Mouse (Mus musculus) myocyte (in vitro differentiated cells): ENCODE measurements around the gene Cyp2d40. TPM values are rescaled to one million over a fixed set of nuclear protein-coding genes. Genes with fewer than 3 reads are reported as not detected.

Source experiments
- H3K27me3 ChIP-seq: one replicate; pipeline ENCODE4 v1.6.1; 2011; ENCODE audit not compliant: control insufficient read depth, insufficient read depth, insufficient read length
- H3K36me3 ChIP-seq: one replicate; pipeline ENCODE4 v1.6.1; 2011; ENCODE audit not compliant: control insufficient read depth, insufficient read depth
- H3K4me2 ChIP-seq: one replicate; pipeline ENCODE4 v1.6.1; 2011; ENCODE audit warnings: low read depth, control low read depth
- H3K4me3 ChIP-seq: one replicate; pipeline ENCODE4 v1.5.1; 2011; ENCODE audit warnings: mild to moderate bottlenecking, control low read depth, moderate library complexity
- H3K79me2 ChIP-seq: one replicate; pipeline ENCODE4 v1.6.1; 2011; ENCODE audit not compliant: control insufficient read depth, insufficient read depth
- H3ac ChIP-seq: one replicate; pipeline ENCODE4 v1.6.1; 2011; ENCODE audit not compliant: control insufficient read depth, insufficient read length
- CEBPB ChIP-seq: IDR thresholded peaks from 2 replicates; pipeline ENCODE4 v1.6.1; 2011; ENCODE audit warnings: mild to moderate bottlenecking, moderate library complexity; ENCODE audit not compliant: poor library complexity, insufficient read depth, severe bottlenecking
- E2F4 ChIP-seq: IDR thresholded peaks from one replicate; pipeline ENCODE4 v1.6.1; 2011; ENCODE audit warnings: mild to moderate bottlenecking, control low read depth, moderate library complexity; ENCODE audit not compliant: insufficient read depth
- MAX ChIP-seq: IDR thresholded peaks from one replicate; pipeline ENCODE4 v1.6.1; 2011; ENCODE audit warnings: low read depth, mild to moderate bottlenecking, control low read depth
- MYOD1 ChIP-seq, 3 experiments: IDR thresholded peaks; one replicate each; pipeline ENCODE4 v1.6.1; 2011; ENCODE audit warnings: control low read depth in 2 of 3, low read depth in 2 of 3, mild to moderate bottlenecking in 2 of 3, moderate library complexity in 1 of 3; ENCODE audit not compliant: insufficient read length in 2 of 3, control insufficient read depth in 1 of 3
- MYOG ChIP-seq, 3 experiments: IDR thresholded peaks; one replicate each; pipeline ENCODE4 v1.6.1; 2011; ENCODE audit warnings: control low read depth in 2 of 3, low read depth in 2 of 3, mild to moderate bottlenecking in 2 of 3; ENCODE audit not compliant: insufficient read length in 2 of 3, control insufficient read depth in 1 of 3, insufficient read depth in 1 of 3
- POLR2A ChIP-seq: IDR thresholded peaks from one replicate; pipeline ENCODE4 v1.6.1; 2011; ENCODE audit warnings: low read depth, mild to moderate bottlenecking, control low read depth, moderate library complexity; ENCODE audit not compliant: insufficient read length
- POLR2AphosphoS2 ChIP-seq: IDR thresholded peaks from one replicate; pipeline ENCODE4 v1.6.1; 2011; ENCODE audit warnings: low read depth, control low read depth; ENCODE audit not compliant: insufficient read length
- REST ChIP-seq: IDR thresholded peaks from one replicate; pipeline ENCODE4 v1.6.1; 2011; ENCODE audit warnings: mild to moderate bottlenecking, control low read depth, moderate library complexity; ENCODE audit not compliant: insufficient read depth, insufficient read length
- SRF ChIP-seq: IDR thresholded peaks from one replicate; pipeline ENCODE4 v1.6.1; 2011; ENCODE audit warnings: low read depth; ENCODE audit not compliant: control insufficient read depth, insufficient read length
- TCF12 ChIP-seq: IDR thresholded peaks from one replicate; pipeline ENCODE4 v1.6.1; 2011; ENCODE audit warnings: mild to moderate bottlenecking, control low read depth; ENCODE audit not compliant: poor library complexity, insufficient read depth, severe bottlenecking
- TCF3 ChIP-seq: IDR thresholded peaks from one replicate; pipeline ENCODE4 v1.6.1; 2011; ENCODE audit warnings: low read depth, control low read depth; ENCODE audit not compliant: insufficient read length
- USF1 ChIP-seq: IDR thresholded peaks from one replicate; pipeline ENCODE4 v1.6.1; 2011; ENCODE audit warnings: low read depth, mild to moderate bottlenecking, control low read depth, moderate library complexity
- polyA plus RNA-seq: library from polyadenylated mRNA; unstranded; fragments of >200 nt; fragmentation: generic; extraction: Trizol; gene quantifications from one replicate; pipeline ENCODE4 v1.2.1, GENCODE M21; 2012; ENCODE audit warnings: missing spikeins

Cyp2d40 gene
- not detected for polyA plus RNA-seq

DNA sequence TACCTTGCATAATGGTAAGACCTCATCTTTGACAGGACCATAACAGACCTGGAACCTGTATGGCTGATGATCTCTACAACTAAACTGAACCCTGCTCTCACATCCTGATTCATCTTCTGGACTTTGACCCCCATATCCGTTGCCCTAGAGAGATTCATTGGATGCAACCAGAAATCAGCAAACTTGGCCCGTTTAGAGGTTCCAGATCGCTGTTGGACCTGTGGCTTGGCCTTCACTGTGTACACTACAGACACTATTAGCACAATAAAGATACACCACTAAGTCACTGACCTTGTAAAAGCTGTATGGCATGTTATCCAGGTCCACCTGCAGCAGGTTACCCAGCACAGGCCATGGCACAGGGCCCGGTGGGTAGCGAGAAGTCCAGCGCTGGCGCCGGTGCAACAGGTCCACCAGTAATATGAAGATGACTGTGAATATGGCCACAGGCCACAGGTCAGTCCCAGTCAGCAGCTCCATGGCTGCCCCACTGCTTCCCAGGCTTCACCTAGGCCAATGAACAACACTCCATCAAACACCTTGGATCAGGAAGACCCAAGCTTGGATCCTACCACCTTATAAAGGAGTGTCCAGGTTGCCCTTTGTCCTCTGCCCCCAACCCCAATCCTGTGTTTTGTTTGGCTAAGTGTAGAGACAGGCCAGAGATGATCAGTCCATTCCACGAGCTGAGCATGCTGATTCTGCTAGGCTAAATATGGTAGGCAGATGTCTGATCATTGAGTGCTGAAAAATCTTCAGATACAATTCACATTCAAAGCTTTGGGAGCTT lies at the start of gene Cyp2d40:
TSS of gene Cyp2d40 (minus strand) at position 553 of the 790 bp plus-strand sequence.
- Histone ChIP-seq H3K4me3 (no peak within 1 kb of the TSS), H3K27me3 (no peaks in the 10 kb centered on the region), H3K4me2 (no peak within 1 kb of the TSS), H3K79me2 (no peaks in the 10 kb centered on the region), H3ac (no peak within 1 kb of the TSS), H3K36me3 (no peaks in the 10 kb centered on the region)
- TF ChIP-seq TCF12 = no peak

DNA sequence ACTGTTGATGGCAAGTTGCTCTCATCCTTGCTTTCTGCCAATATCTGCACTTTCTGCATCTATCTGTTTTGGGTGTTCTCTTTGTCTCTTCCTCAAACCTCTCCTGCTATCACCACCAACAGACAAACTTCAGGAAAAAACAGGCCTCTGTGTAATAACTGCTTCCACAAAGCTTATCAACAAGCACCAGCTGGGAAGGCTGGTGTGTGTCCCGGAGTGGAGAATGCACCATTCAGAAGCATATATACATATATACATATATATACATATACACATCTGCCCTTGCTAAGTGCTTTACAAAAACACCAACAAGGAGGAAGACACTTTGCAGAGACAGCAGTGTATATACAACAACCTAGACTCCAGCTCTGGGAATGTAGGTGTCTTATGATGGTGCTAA lies 46.6 kb upstream of the Cyp2d40 start:
- Histone ChIP-seq H3K27me3 (no peaks in the 10 kb centered on the region), H3K79me2 (no peaks in the 10 kb centered on the region), H3K36me3 (peaks cover 8% of the 10 kb centered on the region), H3K4me2 (no peak overlapping the region), H3ac (no peak overlapping the region), H3K4me3 (no peak overlapping the region)
- TF ChIP-seq MYOG (IDR thresholded peaks at IDR 0.05; ENCODE audit: control insufficient read depth in 1 of 3, insufficient read depth in 1 of 3, insufficient read length in 2 of 3, low read depth in 2 of 3) (no peak), SRF (no peak), POLR2A (no peak), E2F4 (no peak), TCF12 (no peak), TCF3 (no peak), MYOD1 (IDR thresholded peaks at IDR 0.05; ENCODE audit: control insufficient read depth in 1 of 3, insufficient read length in 2 of 3, low read depth in 2 of 3) (no peak), CEBPB (no peak), MAX (no peak), POLR2AphosphoS2 (no peak), USF1 (no peak), REST (no peak)

DNA sequence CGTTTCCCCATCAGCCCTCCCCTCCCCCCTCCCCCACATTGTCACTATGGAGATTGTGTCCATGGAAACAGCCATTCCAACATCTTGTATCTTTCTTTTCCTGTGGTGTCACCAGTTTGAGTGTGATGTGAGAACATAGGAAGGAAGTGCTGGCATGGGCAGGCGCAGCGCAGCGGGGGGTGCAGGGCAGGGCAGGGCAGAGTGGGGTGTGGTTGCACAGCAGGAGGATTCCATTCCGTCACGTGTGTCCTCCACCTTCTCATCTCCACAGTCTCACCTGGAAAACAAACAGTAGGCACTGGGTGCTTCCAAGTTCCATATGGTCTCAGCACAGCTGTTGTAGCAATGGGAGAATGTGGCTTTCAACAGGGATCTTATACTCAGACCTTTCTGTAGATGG lies 45.5 kb upstream of the Cyp2d40 start:
- TF ChIP-seq MYOD1 (IDR thresholded peaks at IDR 0.05; ENCODE audit: control insufficient read depth in 1 of 3, insufficient read length in 2 of 3, low read depth in 2 of 3) (no peak), E2F4 (no peak), MAX (no peak), TCF3 (no peak), USF1 (no peak), POLR2AphosphoS2 (no peak), MYOG (IDR thresholded peaks at IDR 0.05; ENCODE audit: control insufficient read depth in 1 of 3, insufficient read depth in 1 of 3, insufficient read length in 2 of 3, low read depth in 2 of 3) (no peak), SRF (no peak)
- no peak overlapping the region for H3K4me2 ChIP-seq
- no peak overlapping the region for H3ac ChIP-seq
- no peaks in the 10 kb centered on the region for H3K79me2 ChIP-seq
- H3K27me3 ChIP-seq = no peaks in the 10 kb centered on the region
- H3K36me3 ChIP-seq = peaks cover 8% of the 10 kb centered on the region
- H3K4me3 ChIP-seq = no peak overlapping the region

DNA sequence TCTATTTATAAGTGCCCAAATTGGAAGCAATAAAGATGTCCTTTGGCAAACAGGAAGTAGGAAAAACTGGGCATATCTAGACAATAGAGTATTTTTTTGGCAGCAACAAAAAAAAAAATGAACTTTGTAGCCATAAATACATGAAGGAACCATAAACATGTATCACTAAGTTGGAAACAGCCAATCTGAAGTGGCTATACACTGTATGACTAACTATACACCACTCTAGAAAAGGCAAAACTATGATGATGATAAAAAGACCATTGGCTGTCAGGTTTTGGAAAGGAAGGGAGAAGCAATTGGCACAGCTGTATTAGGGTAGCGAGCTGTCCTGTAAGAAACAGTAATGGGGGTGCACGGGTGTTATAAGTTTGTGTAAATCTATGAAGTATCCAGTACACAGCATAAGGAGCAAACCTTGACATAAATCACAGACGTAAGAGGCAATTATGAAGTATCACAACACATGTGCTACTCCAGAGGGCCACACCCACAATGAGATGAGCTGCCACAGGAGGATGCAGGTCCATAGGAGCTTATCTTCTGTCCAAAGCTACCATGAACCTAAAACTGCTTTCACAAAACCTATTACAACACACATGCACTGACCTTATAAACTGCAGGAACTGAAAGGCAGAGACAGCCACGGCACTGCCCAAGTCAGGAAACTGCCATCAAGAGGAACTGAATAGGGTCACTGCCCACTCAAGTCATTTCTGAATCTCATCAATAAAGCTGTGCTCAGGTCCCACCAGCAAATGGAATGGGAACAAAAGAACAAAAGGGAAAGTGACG lies 43.2 kb upstream of the Cyp2d40 start:
- Histone ChIP-seq H3ac (no peak overlapping the region), H3K4me2 (no peak overlapping the region), H3K79me2 (no peaks in the 10 kb centered on the region), H3K27me3 (no peaks in the 10 kb centered on the region), H3K36me3 (no peaks in the 10 kb centered on the region), H3K4me3 (no peak overlapping the region)
- TF ChIP-seq REST = no peak
- no peak for TF ChIP-seq USF1
- no peak for TF ChIP-seq POLR2A
- TF ChIP-seq SRF = no peak
- no peak for TF ChIP-seq MYOD1 (IDR thresholded peaks at IDR 0.05; ENCODE audit: control insufficient read depth in 1 of 3, insufficient read length in 2 of 3, low read depth in 2 of 3)
- no peak for TF ChIP-seq TCF12
- TF ChIP-seq E2F4 = no peak
- TF ChIP-seq MYOG (IDR thresholded peaks at IDR 0.05; ENCODE audit: control insufficient read depth in 1 of 3, insufficient read depth in 1 of 3, insufficient read length in 2 of 3, low read depth in 2 of 3) = no peak
- no peak for TF ChIP-seq POLR2AphosphoS2
- TF ChIP-seq CEBPB = no peak
